Mouse (Mus musculus): ENCODE data around the gene Mob2. TPM values are rescaled to one million over a fixed set of nuclear protein-coding genes. Genes with fewer than 3 reads are reported as not detected.

Gene Mob2
- polyA plus RNA-seq, 1 experiment from 2014 or later, result 57.8 TPM

- Histone ChIP-seq H3K27ac (no peak overlapping the region), H3K4me2 (replicated peaks) (no peak overlapping the region), H3K9ac (no peak overlapping the region), H3K36me3 (peaks cover 7% of the 10 kb centered on the region), H3K4me1 (replicated peaks) (peaks cover 26% of the 10 kb centered on the region), H3K9me3 (no peaks in the 10 kb centered on the region), H3K4me3 (replicated peaks) (no peak overlapping the region), H3K27me3 (replicated peaks) (peaks cover 27% of the 10 kb centered on the region)
- ATAC-seq, result peak; percentile 67; the same call in 1 of the 2 replicates
- whole genome bisulfite sequencing, result 93% methylated on average over 1 of the region's 1 CpGs
Measured at GRCm38 (mm10) chr7:142087069-142087652, 26.3 kb upstream of the Mob2 start.

GRCm38 (mm10) chr7:142086159-142086905 is 25.5 kb upstream of the Mob2 start:
- no peak overlapping the region for H3K27ac ChIP-seq
- no peak overlapping the region for H3K9ac ChIP-seq
- no peaks in the 10 kb centered on the region for H3K9me3 ChIP-seq
- no peak for ATAC-seq
- peaks cover 7% of the 10 kb centered on the region for H3K36me3 ChIP-seq
- no peak overlapping the region for H3K4me2 ChIP-seq (replicated peaks)
- H3K4me3 ChIP-seq (replicated peaks), result no peak overlapping the region
- peaks cover 31% of the 10 kb centered on the region for H3K4me1 ChIP-seq (replicated peaks)
- peaks cover 27% of the 10 kb centered on the region for H3K27me3 ChIP-seq (replicated peaks)
- WGBS, result 76% methylated on average over 4 of the region's 4 CpGs

GRCm38 (mm10) chr7:142084820-142085219 is 24.0 kb upstream of the Mob2 start:
- H3K4me2 ChIP-seq (replicated peaks), result no peak overlapping the region
- ATAC-seq, result no peak
- WGBS, result 46% methylated on average over 3 of the region's 3 CpGs
- no peak overlapping the region for H3K9ac ChIP-seq
- peaks cover 31% of the 10 kb centered on the region for H3K4me1 ChIP-seq (replicated peaks)
- H3K4me3 ChIP-seq (replicated peaks), result no peak overlapping the region
- no peaks in the 10 kb centered on the region for H3K9me3 ChIP-seq
- H3K27me3 ChIP-seq (replicated peaks), result peaks cover 36% of the 10 kb centered on the region
- peaks cover 7% of the 10 kb centered on the region for H3K36me3 ChIP-seq
- H3K27ac ChIP-seq, result peak overlapping the region; percentile 23; the same call in 1 of the 2 replicates

GRCm38 (mm10) chr7:142084395-142084794 is 23.5 kb upstream of the Mob2 start:
- Histone ChIP-seq H3K36me3 (peaks cover 7% of the 10 kb centered on the region), H3K27me3 (replicated peaks) (peaks cover 36% of the 10 kb centered on the region), H3K4me3 (replicated peaks) (no peak overlapping the region), H3K27ac (peak overlapping the region; percentile 23), H3K4me1 (replicated peaks) (peaks cover 27% of the 10 kb centered on the region), H3K9me3 (no peaks in the 10 kb centered on the region), H3K4me2 (replicated peaks) (no peak overlapping the region), H3K9ac (no peak overlapping the region)
- 41% methylated on average over 5 of the region's 5 CpGs for WGBS
- ATAC-seq, result no peak

GRCm38 (mm10) chr7:142083588-142084317 is 22.9 kb upstream of the Mob2 start:
- 32% methylated on average over 12 of the region's 12 CpGs for WGBS
- Histone ChIP-seq H3K36me3 (peaks cover 7% of the 10 kb centered on the region), H3K27ac (peak overlapping the region; percentile 23), H3K4me2 (replicated peaks) (no peak overlapping the region), H3K4me3 (replicated peaks) (no peak overlapping the region), H3K9ac (no peak overlapping the region), H3K4me1 (replicated peaks) (peaks cover 22% of the 10 kb centered on the region), H3K27me3 (replicated peaks) (peaks cover 36% of the 10 kb centered on the region), H3K9me3 (no peaks in the 10 kb centered on the region)
- no peak; the same call in 1 of the 2 replicates for ATAC-seq

GRCm38 (mm10) chr7:142082607-142083006 is 21.7 kb upstream of the Mob2 start:
- Histone ChIP-seq H3K4me1 (replicated peaks) (peaks cover 20% of the 10 kb centered on the region), H3K4me3 (replicated peaks) (no peak overlapping the region), H3K27me3 (replicated peaks) (peaks cover 36% of the 10 kb centered on the region), H3K36me3 (peaks cover 7% of the 10 kb centered on the region), H3K9me3 (no peaks in the 10 kb centered on the region), H3K4me2 (replicated peaks) (peak overlapping the region; percentile 37; the same call in 1 of the 2 replicates), H3K9ac (no peak overlapping the region), H3K27ac (no peak overlapping the region)
- ATAC-seq, result no peak
- WGBS, result 57% methylated on average over 16 of the region's 16 CpGs

GRCm38 (mm10) chr7:142082179-142082578 is 21.3 kb upstream of the Mob2 start:
- H3K4me1 ChIP-seq (replicated peaks), result peaks cover 20% of the 10 kb centered on the region
- H3K27ac ChIP-seq, result no peak overlapping the region
- peaks cover 36% of the 10 kb centered on the region for H3K27me3 ChIP-seq (replicated peaks)
- H3K36me3 ChIP-seq, result peaks cover 7% of the 10 kb centered on the region
- no peaks in the 10 kb centered on the region for H3K9me3 ChIP-seq
- peak overlapping the region; percentile 37 for H3K4me2 ChIP-seq (replicated peaks)
- ATAC-seq, result peak; percentile 21; the same call in 1 of the 2 replicates
- 27% methylated on average over 38 of the region's 38 CpGs for WGBS
- H3K9ac ChIP-seq, result no peak overlapping the region
- H3K4me3 ChIP-seq (replicated peaks), result peak overlapping the region; percentile 10; the same call in 1 of the 2 replicates

GRCm38 (mm10) chr7:142081736-142082135 is 20.9 kb upstream of the Mob2 start:
- Histone ChIP-seq H3K27me3 (replicated peaks) (peaks cover 36% of the 10 kb centered on the region), H3K4me3 (replicated peaks) (peak overlapping the region; percentile 10; the same call in 1 of the 2 replicates), H3K4me2 (replicated peaks) (peak overlapping the region; percentile 37), H3K27ac (no peak overlapping the region), H3K4me1 (replicated peaks) (peaks cover 20% of the 10 kb centered on the region), H3K9me3 (no peaks in the 10 kb centered on the region), H3K36me3 (peaks cover 6% of the 10 kb centered on the region), H3K9ac (no peak overlapping the region)
- ATAC-seq, result no peak
- WGBS, result 40% methylated on average over 14 of the region's 17 CpGs

- H3K9me3 ChIP-seq, result no peaks in the 10 kb centered on the region
- peaks cover 36% of the 10 kb centered on the region for H3K27me3 ChIP-seq (replicated peaks)
- H3K4me1 ChIP-seq (replicated peaks), result peaks cover 20% of the 10 kb centered on the region
- ATAC-seq, result no peak
- H3K9ac ChIP-seq, result no peak overlapping the region
- H3K36me3 ChIP-seq, result peaks cover 3% of the 10 kb centered on the region; the same call in 1 of the 2 replicates
- no peak overlapping the region for H3K4me3 ChIP-seq (replicated peaks)
- H3K27ac ChIP-seq, result no peak overlapping the region
- no peak overlapping the region for H3K4me2 ChIP-seq (replicated peaks)
- WGBS, result 77% methylated on average over 2 of the region's 2 CpGs
Measured at GRCm38 (mm10) chr7:142080876-142081275, 20.0 kb upstream of the Mob2 start.

- H3K9me3 ChIP-seq, result no peaks in the 10 kb centered on the region
- no peak overlapping the region for H3K27ac ChIP-seq
- no peak for ATAC-seq
- no peak overlapping the region for H3K4me3 ChIP-seq (replicated peaks)
- H3K36me3 ChIP-seq, result 0 out of 2 replicates have a peak, but pooled peaks cover 3% of the 10 kb centered on the region
- 60% methylated on average over 5 of the region's 5 CpGs for WGBS
- peaks cover 36% of the 10 kb centered on the region for H3K27me3 ChIP-seq (replicated peaks)
- no peak overlapping the region for H3K9ac ChIP-seq
- peaks cover 14% of the 10 kb centered on the region for H3K4me1 ChIP-seq (replicated peaks)
- no peak overlapping the region for H3K4me2 ChIP-seq (replicated peaks)
Measured at GRCm38 (mm10) chr7:142079365-142079764, 18.5 kb upstream of the Mob2 start.

GRCm38 (mm10) chr7:142077138-142077537 is 16.3 kb upstream of the Mob2 start:
- Histone ChIP-seq H3K4me3 (replicated peaks) (no peak overlapping the region), H3K27ac (no peak overlapping the region), H3K36me3 (no peaks in the 10 kb centered on the region), H3K27me3 (replicated peaks) (peaks cover 14% of the 10 kb centered on the region), H3K9me3 (no peaks in the 10 kb centered on the region), H3K4me2 (replicated peaks) (no peak overlapping the region), H3K9ac (no peak overlapping the region), H3K4me1 (replicated peaks) (0 out of 2 replicates have a peak, but pooled peaks cover 5% of the 10 kb centered on the region)
- ATAC-seq, result no peak
- WGBS, result 56% methylated on average over 3 of the region's 3 CpGs
